Mouse (Mus musculus) embryonic facial prominence, embryonic 10.5 days (tissue): ENCODE data around the gene March2. TPM values are rescaled to one million over a fixed set of nuclear protein-coding genes. Genes with fewer than 3 reads are reported as not detected.

Experiments
- DNase-seq: peaks from one replicate; pipeline ENCODE4 v3.0.0-alpha.2; 2017; ENCODE audit warnings: low spot score
- H3K27ac ChIP-seq: fragments of 300-500 bp; sonication (generic); replicated peaks from 2 replicates; pipeline ENCODE4 v1.5.1; 2016; ENCODE audit warnings: mild to moderate bottlenecking
- H3K27me3 ChIP-seq: fragments of 300-500 bp; sonication (generic); replicated peaks from 2 replicates; pipeline ENCODE4 v1.6.1; 2016; ENCODE audit warnings: low read depth, mild to moderate bottlenecking; ENCODE audit not compliant: poor library complexity, severe bottlenecking
- H3K36me3 ChIP-seq: fragments of 300-500 bp; sonication (generic); replicated peaks from 2 replicates; pipeline ENCODE4 v1.6.1; 2016; ENCODE audit warnings: mild to moderate bottlenecking, moderate library complexity
- H3K4me1 ChIP-seq: fragments of 300-500 bp; sonication (generic); 2 replicates; pipeline ENCODE4 v1.6.1; 2016
- H3K4me3 ChIP-seq: fragments of 300-500 bp; sonication (generic); 2 replicates; pipeline ENCODE4 v1.5.1; 2016; ENCODE audit warnings: mild to moderate bottlenecking, moderate library complexity
- H3K9me3 ChIP-seq: fragments of 300-500 bp; sonication (generic); 2 replicates; pipeline ENCODE4 v1.6.1; 2016; ENCODE audit warnings: mild to moderate bottlenecking
- WGBS: fragments of 180-500 bp; shearing (Covaris S2); methylation state at CpG from one replicate; pipeline ENCODE4 v1.1.7; 2016; 5-methylcytosine and 5-hydroxymethylcytosine counted together
- polyA plus RNA-seq: library from polyadenylated mRNA; unstranded; fragments of >200 nt; fragmentation: Nextera tagmentation; extraction: Ambion mirVana; gene quantifications from 2 replicates; pipeline ENCODE4 v1.2.1, GENCODE M21; 2016

Gene March2
- polyA plus RNA-seq, 1 experiment from 2014 or later, result 28.0 TPM

GRCm38 (mm10) chr17:33666813-33667212 lies 51.7 kb downstream of the March2 start:
- no peak for DNase-seq
- Histone ChIP-seq H3K27me3 (no peaks in the 10 kb centered on the region), H3K27ac (no peak overlapping the region), H3K4me1 (no peaks in the 10 kb centered on the region), H3K4me3 (no peak overlapping the region), H3K9me3 (no peaks in the 10 kb centered on the region), H3K36me3 (peaks cover 80% of the 10 kb centered on the region)
- 87% methylated on average over 3 of the region's 3 CpGs for WGBS

GRCm38 (mm10) chr17:33649781-33650475 lies 68.5 kb downstream of the March2 start:
- Histone ChIP-seq H3K27me3 (no peaks in the 10 kb centered on the region), H3K36me3 (peaks cover 100% of the 10 kb centered on the region), H3K27ac (no peak overlapping the region), H3K4me1 (no peaks in the 10 kb centered on the region), H3K9me3 (no peaks in the 10 kb centered on the region), H3K4me3 (no peak overlapping the region)
- WGBS, result 97% methylated on average over 34 of the region's 34 CpGs
- DNase-seq, result peak; percentile 8

GRCm38 (mm10) chr17:33645073-33645472 lies 73.4 kb downstream of the March2 start:
- no peaks in the 10 kb centered on the region for H3K9me3 ChIP-seq
- H3K27me3 ChIP-seq, result no peaks in the 10 kb centered on the region
- H3K4me1 ChIP-seq, result no peaks in the 10 kb centered on the region
- peaks cover 100% of the 10 kb centered on the region for H3K36me3 ChIP-seq
- WGBS, result 93% methylated on average over 8 of the region's 8 CpGs
- H3K4me3 ChIP-seq, result no peak overlapping the region
- DNase-seq, result peak; percentile 7
- no peak overlapping the region for H3K27ac ChIP-seq

GRCm38 (mm10) chr17:33644068-33644467 lies 74.4 kb downstream of the March2 start:
- no peaks in the 10 kb centered on the region for H3K4me1 ChIP-seq
- no peaks in the 10 kb centered on the region for H3K9me3 ChIP-seq
- DNase-seq, result peak; percentile 7
- no peak overlapping the region for H3K27ac ChIP-seq
- H3K27me3 ChIP-seq, result no peaks in the 10 kb centered on the region
- peaks cover 96% of the 10 kb centered on the region for H3K36me3 ChIP-seq
- WGBS, result 89% methylated on average over 4 of the region's 4 CpGs
- H3K4me3 ChIP-seq, result no peak overlapping the region

- Histone ChIP-seq H3K4me3 (no peak overlapping the region), H3K9me3 (no peaks in the 10 kb centered on the region), H3K4me1 (no peaks in the 10 kb centered on the region), H3K27me3 (no peaks in the 10 kb centered on the region), H3K27ac (no peak overlapping the region), H3K36me3 (peaks cover 86% of the 10 kb centered on the region)
- 70% methylated on average over 6 of the region's 6 CpGs for WGBS
- DNase-seq, result no peak
These were observed 78.7 kb downstream of the March2 start for GRCm38 (mm10) chr17:33639743-33640142.

GRCm38 (mm10) chr17:33637516-33638276 lies 80.8 kb downstream of the March2 start, which contains the start of gene Pram1:
Gene Pram1 (plus strand): TSS chr17:33638056.
- WGBS, result 84% methylated on average over 4 of the region's 4 CpGs

DNA sequence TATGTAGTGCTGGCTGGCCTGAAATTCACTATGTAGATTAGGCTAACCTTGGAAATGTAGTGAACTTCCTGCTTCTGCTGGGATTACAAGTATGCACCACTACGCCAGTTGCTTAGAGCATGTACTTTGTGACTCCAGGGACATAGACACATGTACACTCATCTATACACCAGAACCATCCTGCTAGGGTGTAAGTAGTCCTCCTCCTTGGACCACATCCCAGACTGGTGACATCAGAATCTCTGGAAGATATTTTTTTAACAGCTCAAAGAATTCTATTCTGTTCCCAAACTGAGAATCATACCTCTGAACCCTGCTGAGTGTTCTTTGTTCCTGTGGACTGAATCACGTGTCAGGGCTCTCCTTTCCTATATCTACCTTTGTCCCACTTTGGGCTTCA lies 81.4 kb downstream of the March2 start:
- Histone ChIP-seq H3K4me1 (no peaks in the 10 kb centered on the region), H3K27ac (no peak overlapping the region), H3K9me3 (no peaks in the 10 kb centered on the region), H3K4me3 (no peak overlapping the region), H3K36me3 (peaks cover 81% of the 10 kb centered on the region), H3K27me3 (no peaks in the 10 kb centered on the region)
- WGBS, result 91% methylated on average over 2 of the region's 2 CpGs
- DNase-seq, result no peak

More at GRCm38 (mm10) chr17:33637516-33638276, 80.8 kb downstream of the March2 start, which contains the start of gene Pram1:
- H3K27me3 ChIP-seq, result no peaks in the 10 kb centered on the region
- no peak within 1 kb of the TSS for H3K4me3 ChIP-seq
- no peak for DNase-seq
- peaks cover 83% of the 10 kb centered on the region for H3K36me3 ChIP-seq
- H3K27ac ChIP-seq, result no peak within 1 kb of the TSS
- H3K9me3 ChIP-seq, result no peaks in the 10 kb centered on the region
- no peaks in the 10 kb centered on the region for H3K4me1 ChIP-seq

Other genes with a start within 250 kb of the March2 start
- gene Adamts10, start 194.5 kb downstream of the March2 start, polyA plus RNA-seq, result 58.3 and 70.1 TPM in 2 replicates
- gene Myo1f, start 163.0 kb downstream of the March2 start, polyA plus RNA-seq, result 2.0 and 2.3 TPM in 2 replicates
- 53.4 and 58.1 TPM in 2 replicates for gene Zfp414, start 89.6 kb downstream of the March2 start, polyA plus RNA-seq
- gene Pram1, start 80.6 kb downstream of the March2 start, polyA plus RNA-seq, result 0.55 and 0.65 TPM in 2 replicates
- gene Hnrnpm, start 31.8 kb downstream of the March2 start, polyA plus RNA-seq, result 567 and 569 TPM in 2 replicates
- 342 and 347 TPM in 2 replicates for gene Rab11b, start 41.9 kb upstream of the March2 start, polyA plus RNA-seq
- gene Angptl4, start 63.2 kb upstream of the March2 start, polyA plus RNA-seq, result 33.4 and 39.0 TPM in 2 replicates
- 25.4 and 29.5 TPM in 2 replicates for gene Kank3, start 91.8 kb upstream of the March2 start, polyA plus RNA-seq
- gene Rps28, start 105.9 kb upstream of the March2 start, polyA plus RNA-seq, result 866 and 898 TPM in 2 replicates
- 469 and 477 TPM in 2 replicates for gene Ndufa7, start 105.9 kb upstream of the March2 start, polyA plus RNA-seq
- 97.8 and 98.9 TPM in 2 replicates for gene Cd320, start 124.4 kb upstream of the March2 start, polyA plus RNA-seq
- gene Gm7029, start 155.2 kb upstream of the March2 start, polyA plus RNA-seq, result not detected in 2 replicates
- 7.0 and 8.5 TPM in 2 replicates for gene Kifc1, start 172.0 kb upstream of the March2 start, polyA plus RNA-seq
- 0.27 and 0.45 TPM in 2 replicates for gene Platr17, start 186.5 kb upstream of the March2 start, polyA plus RNA-seq
- gene Daxx, start 190.7 kb upstream of the March2 start, polyA plus RNA-seq, result 80.0 and 84.9 TPM in 2 replicates
- gene Tapbp, start 197.2 kb upstream of the March2 start, polyA plus RNA-seq, result 9.9 and 11.8 TPM in 2 replicates
- 19.6 and 21.1 TPM in 2 replicates for gene Zbtb22, start 197.2 kb upstream of the March2 start, polyA plus RNA-seq
- 40.2 and 41.0 TPM in 2 replicates for gene Rgl2, start 210.9 kb upstream of the March2 start, polyA plus RNA-seq
- 233 and 235 TPM in 2 replicates for gene Pfdn6, start 221.7 kb upstream of the March2 start, polyA plus RNA-seq
- gene Wdr46, start 222.0 kb upstream of the March2 start, polyA plus RNA-seq, result 62.1 and 66.0 TPM in 2 replicates
- 3.6 and 4.5 TPM in 2 replicates for gene B3galt4, start 232.8 kb upstream of the March2 start, polyA plus RNA-seq
- 48.2 and 51.5 TPM in 2 replicates for gene Vps52, start 237.1 kb upstream of the March2 start, polyA plus RNA-seq
- gene Rps18, start 237.3 kb upstream of the March2 start, polyA plus RNA-seq, result 1,569 and 1,593 TPM in 2 replicates